Mouse (Mus musculus): ENCODE results near the gene Gja3.

Gene Gja3

DNA sequence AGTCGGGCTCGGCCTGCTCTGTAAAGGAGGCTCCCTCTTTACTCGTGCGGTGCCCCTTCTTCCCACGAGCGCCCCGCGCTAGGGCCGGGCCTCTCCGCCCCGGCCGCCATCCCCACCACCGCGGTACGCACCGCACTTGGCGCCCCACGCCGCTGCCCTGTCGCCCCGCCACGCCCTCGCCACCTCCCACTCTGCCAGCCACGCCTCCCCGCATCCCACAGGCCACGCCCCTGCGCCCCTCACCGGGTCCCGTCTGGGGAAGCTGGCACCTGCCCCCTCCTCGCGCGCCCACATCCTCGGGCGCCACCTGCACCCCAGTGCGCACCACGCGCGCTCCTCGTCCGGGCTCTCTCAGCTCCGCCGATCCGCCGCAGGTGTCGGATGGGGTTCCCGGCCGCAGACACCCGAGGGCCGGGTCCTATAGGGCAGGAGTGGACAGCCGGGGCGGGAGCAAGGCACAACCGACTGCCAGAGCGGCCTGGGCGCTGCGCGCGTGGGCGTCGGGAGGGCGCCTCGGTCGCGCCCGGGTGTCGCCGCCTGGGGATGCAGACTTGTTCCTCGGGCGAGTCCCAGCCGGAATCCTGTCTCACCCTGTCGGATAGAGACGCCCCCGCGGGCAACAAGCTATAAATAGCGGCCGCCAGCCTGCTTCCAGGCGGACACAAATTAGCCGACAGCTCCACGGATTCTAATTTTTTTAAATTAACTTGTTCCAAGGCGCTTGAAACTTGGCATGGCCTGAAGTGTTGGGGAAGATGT, at the start of gene Gja3:
Gene Gja3 (minus strand): TSS at position 538 of the 759 bp plus-strand sequence.
- DNase-seq = peak; percentile 20

DNA sequence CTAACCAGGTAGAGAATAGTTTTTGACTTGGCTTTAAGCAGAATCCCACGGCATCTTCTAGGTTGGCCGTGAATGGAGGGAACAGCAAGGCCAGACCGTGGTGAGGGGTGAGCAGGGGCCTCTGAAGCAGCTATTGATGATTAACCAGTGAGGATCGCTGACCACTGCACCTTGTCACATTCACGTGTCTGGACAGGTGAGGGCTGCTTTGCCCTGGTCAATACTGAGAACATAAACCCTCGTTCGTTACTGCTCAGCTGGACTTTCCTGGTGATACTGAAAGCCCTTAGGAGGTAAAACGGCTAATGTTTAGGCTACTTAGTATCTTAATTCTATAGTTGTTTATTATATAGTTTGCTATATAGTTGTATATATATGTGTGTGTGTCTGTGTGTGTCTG, 49.2 kb upstream of the Gja3 start:
- no peak for DNase-seq

DNA sequence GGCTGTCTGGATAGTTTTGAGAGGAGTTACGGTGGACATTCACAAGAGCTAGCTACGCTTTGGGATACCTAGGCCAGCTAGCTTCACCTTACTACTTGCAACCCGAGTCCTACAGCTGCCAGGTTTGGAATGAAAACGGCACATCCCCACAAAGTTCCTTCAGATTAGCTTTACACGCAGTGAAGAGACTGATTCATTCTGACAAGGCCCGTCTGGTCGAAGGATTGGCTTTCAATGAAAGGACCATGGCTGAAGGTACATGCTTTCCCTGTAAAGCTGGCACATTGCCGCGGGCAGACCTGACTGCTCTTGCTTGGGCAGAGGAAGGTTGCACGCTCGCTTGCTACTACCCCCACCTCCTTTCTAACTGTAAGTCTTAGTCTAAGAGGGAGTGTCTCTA, 47.8 kb upstream of the Gja3 start:
- DNase-seq = no peak

DNA sequence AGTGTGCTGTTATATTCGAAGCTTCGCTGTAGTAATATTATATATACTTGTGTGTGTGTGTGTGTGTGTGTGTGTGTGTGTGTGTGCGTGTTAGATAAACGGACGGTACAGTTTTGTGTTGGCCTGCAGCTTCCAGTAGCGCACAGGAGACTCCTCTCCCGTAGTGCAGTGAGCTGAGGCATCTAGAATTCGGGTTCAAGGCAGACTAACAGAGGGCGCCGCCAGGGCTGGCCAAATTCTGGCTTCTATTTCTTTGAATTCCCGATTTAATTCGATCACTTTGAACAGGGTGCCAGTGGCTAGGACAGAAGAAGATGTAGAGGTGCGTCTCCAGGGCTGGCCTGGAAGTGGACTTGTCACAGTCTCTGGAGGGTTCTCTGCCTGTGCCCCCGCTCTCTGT, 47.2 kb upstream of the Gja3 start:
- DNase-seq = no peak

DNA sequence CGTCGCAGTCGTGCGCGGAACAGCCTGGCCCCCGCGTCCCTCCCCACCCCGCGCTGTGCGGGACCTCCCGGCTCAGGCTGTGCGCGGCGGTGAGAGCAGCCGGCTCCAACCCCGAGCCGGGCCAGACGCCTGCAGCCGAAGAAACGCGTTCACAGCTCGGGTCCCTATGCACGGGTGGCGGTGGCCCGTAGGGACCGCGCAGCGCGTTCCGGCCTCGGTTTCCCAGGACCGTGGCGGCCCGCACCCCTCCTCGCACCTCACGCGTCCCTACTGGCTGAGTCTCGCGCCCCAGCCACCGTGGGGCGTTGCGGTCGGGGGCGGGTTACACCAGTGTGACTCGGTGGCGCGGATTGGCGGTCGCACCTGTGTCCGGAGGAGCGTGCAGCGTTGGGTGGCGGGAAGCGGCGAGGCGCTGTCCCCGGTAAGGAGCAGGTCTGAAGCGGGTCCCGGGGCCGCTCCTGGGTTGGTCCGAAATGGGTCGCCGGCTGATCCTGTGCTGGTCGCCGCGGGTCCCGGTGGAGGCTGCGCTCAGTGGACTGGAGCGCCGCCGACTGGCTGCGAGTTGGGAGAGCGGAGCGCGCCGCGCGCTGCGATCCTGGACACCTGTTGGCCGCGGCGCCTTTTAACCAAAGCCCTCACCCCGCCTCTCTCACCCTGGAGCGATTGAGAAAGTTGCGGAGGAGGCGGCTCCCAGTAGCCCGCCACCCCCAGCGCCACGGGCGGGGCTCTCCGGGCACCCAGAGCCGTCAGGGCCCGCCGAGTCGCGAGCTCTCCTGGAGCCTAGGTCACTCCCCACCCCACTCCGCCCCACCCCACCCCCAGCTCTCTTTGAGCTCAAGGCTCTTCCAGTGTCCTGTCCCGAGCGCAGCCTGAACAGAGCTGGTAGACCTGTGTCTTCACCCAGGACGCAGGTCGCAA, 46.5 kb upstream of the Gja3 start, which contains the start of gene Gjb2:
Gene Gjb2 (minus strand): TSS at position 597 of the 918 bp plus-strand sequence.
- peak; percentile 6 for DNase-seq

DNA sequence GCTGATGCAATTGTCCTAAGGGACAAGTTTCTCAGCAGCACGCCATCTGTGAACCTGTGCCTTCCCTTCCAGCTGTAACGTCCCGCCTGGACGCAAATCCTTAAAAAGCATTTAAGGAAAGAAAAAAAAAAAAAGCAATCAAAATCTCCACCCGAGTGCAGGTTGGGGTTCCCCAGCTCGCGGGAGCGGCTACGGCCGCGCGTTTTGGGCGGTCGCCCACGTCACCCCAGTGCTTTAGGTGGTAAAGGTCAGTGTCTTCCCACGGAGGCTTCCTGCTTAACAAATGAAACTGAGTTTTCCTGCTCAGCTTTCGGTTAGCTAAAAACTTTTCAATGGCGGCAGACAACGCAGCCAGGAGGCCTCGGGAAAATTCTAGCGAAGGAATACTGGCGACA, 45.8 kb upstream of the Gja3 start:
- DNase-seq = no peak

DNA sequence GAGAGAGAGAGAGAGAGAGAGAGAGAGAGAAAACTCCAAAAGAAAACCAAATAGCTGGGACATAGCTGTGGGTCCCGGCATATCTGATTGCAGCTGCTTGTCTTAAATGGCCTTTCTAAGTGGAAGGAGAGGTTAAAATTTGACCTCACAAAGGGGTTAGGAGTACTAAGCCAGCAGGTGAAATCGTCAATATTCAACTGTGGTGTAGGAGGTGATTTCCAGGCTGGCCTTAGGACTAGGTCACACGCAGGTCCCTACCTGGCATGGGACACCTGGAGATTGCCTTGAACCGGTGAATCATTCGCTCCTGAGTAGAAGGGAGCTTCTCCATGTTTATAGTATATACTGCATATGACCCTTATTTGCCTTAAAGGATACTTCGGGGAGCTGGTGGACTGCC, 45.2 kb upstream of the Gja3 start:
- no peak for DNase-seq

DNA sequence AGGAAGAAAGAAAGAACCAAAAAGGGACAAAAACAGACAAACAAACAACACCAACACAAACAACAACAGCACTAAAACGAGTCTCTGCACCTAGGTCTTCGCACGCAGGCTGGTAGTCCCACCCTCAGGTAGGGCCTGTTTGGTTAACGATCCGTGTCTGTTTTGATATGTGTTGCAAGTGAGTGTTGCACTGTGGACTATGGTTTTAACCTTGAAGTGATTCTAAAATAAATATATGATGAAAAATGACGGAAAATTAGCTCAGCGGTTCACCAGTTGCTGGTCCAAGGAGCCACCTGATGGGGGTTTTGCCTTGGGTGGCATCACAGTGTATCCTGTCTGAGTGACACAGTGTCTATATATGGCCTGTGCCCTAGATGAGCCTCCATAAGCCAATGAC, 43.7 kb upstream of the Gja3 start:
- no peak for DNase-seq

DNA sequence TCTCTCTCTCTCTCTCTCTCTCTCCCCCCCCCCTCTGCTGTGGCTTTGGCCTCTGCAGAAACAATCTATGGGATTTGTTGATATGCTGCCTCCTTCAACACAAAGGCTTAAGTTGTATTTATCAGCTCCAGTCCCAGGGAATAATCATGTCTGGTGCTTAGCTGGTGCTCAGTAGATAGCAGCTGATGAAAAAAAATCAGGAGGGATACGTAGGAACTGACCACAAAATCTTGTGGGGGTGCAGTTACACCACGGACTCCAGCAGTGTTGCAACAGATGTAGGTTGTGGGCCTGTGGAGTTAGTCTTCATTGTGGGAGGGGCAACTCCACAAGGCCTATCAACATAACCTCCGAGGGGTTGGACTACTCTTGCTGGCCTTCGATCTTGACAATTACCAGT, 38.0 kb upstream of the Gja3 start:
- no peak for DNase-seq

DNA sequence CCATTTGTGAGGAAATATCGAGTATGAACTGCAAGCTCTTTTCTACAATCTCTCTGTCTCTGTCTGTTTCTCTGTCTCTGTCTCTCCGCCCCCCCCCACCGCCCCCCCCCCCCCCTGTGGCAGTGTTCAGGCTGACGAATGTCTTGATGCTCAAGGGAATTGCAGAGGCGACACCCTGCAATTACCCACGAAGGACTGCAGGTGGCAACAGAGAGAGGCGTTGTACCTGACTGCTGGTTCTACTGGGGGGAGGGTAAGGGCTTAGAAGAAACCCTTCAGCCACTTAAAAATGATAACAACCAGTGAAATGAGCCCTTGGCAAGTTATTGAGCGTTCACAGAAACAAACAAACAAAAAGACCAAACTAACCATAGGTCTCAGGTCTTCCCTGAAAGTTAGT, 35.1 kb upstream of the Gja3 start:
- peak; percentile 63 for DNase-seq

DNA sequence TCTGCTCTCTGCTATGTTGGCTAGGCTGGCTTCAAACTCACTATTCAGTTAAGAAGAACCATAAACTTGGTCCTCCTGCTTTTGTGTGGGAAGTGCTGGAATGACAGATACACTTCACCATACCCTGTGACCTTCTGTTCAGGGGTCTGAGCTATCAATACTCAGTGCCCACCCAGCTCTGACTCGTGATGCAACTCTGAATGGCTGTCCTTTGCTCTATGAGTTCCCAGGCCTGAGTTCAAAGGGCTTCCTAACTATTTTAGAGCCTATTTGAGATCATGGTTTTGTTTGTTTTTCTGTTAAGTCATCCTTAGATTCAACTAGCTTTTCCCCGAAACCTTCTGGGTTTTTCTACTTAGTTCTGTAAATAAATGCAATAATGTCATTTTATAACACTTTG, 32.1 kb upstream of the Gja3 start:
- no peak for DNase-seq

DNA sequence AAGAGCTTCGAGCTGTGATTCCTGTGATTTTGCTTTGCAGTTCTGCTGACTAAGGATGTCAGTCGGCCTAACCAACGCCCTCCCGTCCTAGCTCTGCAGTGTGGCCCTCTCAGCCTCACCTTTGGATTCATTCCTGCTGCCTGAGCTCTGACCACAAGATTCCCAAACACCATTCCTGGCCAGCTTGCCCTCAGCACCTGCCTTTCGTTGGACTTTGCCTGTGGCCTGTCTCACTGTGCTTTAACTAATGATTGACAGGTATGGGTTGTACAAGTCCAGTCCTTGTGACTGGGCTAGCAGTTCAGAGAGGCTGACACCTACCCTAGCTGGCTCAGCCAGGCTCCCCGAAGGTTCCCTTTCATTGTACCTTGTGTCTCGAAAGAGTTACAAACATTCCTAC, 31.2 kb upstream of the Gja3 start:
- DNase-seq = no peak

DNA sequence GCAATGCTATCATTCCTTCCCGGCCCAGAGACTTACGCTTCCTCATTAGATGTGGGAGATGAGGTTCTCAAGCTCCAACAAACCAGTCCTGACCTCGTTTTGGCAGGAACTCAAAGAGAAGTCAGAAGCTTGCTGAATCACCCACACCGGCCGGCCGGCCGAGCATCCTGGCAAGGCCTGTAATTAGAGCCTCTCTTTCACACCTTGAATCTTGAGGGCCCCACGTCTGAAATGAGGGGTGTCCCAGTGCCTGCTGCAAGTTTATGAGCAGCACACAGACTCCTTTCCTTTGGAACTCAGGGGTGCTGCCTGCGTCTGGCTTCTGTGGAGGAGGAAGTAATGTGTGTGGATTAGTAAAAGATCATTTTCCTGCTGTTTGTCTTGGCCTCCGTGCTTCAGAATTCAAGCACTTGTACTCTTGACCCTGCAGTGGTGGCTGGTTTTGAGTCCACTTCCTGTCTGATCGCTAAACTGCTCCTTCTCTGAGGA, 26.3 kb upstream of the Gja3 start:
- DNase-seq = no peak

DNA sequence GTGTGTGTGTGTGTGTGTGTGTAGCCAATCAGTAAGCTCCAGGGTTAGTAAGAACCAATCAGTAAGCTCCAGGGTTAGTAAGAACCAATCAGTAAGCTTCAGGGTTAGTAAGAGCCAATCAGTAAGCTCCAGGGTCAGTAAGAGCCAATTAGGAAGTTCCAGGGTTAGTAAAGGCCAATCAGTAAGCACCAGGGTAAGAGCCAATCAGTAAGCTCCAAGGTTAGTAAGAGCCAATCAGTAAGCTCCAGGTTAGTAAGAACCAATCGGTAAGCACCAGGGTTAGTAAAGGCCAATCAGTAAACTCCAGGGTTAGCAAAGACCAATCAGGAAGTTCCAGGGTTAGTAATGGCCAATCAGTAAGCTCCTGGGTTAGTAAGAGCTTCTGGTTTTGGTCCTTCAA, 25.0 kb upstream of the Gja3 start:
- DNase-seq = no peak

DNA sequence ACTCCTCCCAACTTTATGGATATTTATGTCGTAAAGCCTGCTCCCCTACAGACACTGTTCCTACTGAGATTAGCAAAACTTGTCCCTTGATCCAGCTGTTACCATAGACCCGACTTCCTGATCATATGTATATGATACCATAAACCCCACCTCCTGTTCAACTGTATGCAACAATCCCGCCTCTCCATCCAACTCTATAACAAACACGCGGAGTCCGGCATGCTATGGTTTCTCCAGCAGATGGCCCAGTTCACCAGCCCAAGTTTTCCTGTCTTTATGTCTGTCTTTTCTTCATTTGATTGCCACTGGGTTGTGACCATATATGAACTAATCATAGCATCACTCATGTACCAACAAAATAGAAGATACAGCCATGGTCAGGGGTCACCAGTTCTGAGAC, 17.6 kb upstream of the Gja3 start:
- DNase-seq = no peak

DNA sequence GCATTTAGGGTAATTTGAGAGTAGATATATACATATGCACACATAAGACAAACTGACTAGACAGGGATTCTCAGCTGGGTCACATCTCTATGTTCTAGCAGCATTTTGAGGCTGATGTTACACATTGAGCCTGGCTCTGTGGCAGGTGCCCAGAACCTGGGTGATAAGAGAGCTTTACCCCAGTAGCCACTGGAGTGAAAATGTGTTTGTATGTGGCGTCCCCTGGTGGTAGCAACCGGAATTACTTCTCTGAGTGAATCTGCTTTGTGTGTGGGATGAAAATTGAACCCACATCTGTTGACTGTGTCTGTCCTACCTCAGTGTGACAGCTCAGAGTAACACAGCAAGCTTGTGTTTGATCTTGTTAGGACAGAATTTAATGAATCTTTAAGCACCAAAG, 12.0 kb upstream of the Gja3 start:
- peak; percentile 13 for DNase-seq

DNA sequence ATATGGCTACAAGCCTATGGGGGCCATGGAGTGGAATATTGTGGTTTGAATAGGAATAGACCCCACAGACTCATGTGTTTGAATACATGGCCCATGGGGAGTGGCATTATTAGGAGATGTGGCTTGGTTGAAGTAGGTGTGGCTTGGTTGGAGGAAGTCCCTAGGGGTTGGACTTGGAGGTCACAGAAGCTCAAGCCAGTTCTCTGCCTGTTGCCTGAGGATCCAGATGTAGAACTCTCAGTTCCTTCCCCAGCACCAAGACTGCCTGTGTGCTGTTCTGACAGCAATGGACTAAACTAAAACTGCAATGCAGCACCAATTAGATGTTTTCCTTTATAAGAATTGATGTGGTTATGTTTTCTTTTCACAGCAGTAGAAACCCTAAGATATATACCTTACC, 8.2 kb upstream of the Gja3 start:
- DNase-seq = no peak

DNA sequence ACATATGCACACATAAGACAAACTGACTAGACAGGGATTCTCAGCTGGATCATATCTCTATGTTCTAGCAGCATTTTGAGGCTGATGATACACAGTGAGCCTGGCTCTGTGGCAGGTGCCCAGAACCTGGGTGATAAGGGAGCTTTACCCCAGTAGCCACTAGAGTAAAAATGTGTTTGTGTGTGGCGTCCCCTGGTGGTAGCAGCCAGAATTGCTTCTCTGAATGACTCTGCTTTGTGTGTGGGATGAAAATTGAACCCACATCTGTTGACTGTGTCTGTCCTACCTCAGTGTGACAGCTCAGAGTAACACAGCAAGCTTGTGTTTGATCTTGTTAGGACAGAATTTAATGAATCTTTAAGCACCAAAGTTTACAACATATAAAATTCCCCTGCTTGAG, 2.2 kb upstream of the Gja3 start:
- DNase-seq = peak; percentile 56

DNA sequence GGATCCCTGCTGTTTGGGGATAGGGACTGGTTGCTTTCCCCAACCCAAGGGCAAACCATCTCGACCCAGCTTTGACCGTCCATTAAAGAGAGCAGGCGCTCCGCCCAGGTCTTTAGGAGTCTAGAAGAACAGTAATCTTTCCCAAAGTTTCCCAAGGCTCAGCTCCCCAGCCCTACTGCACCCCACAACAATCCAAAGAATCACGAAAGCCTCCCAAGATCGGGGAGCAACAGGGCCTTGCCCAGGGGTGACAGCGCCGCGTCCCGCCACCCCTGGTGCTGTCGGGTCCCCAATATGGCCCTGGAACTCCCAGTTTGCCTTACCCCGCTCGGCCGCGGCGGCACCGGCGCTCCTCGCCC, 717 bp downstream of the Gja3 start:
- DNase-seq = no peak

DNA sequence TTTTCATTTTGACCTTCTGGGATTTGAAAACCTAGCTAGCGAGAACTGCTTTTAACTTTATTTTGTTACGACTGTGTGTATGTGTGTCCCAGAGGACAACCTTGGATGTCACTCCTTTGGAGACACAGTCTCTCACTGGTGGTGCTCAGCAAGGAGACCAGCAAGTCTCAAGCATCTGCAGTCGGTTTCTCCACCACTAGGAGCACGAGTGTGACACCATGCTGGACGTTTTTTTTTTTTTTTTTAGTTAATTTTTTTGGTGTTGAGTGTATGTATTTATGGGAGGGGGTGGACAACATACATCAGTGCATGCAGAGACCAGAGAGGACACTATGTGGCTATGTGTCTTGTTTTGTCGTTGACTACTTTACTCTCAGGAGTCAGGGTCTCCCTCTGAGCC, 5.2 kb downstream of the Gja3 start:
- DNase-seq = no peak

DNA sequence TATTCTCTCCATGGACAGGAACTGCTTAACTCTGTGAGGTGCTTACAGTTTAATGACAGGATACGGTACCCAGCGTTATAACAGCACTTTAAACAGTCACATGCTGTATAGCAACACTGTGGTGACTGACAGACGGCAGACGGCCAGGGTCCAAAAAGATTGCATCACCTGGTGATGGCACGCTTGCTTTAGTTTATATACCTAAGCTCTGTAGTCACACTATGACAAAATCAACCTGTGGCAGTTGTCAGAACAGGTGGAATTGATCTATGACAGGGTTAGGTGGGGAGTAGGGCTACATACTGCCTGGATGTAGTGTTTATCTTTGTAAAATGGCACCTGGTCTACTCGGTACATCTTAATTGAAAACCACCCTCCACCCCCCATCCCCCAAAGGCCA, 14.0 kb downstream of the Gja3 start:
- DNase-seq = no peak

DNA sequence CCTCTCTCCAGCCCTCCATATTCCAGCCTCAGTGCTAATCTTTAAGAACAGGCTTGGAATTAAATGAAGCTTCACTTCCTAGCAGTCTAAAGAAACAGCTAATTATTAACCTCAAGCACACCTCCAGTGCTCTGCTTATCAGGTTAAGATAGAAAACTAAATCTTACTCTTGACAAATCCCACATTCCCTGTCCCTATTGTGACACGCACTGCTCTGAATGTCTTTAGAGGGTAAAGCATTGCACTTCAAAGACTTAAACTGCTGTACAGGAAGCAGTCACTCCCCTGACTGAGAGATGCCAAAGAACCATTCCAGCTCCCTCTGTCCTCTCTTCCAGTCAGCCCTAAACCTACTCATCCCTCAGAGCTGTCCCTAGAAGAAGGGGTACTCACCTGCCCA, 16.5 kb downstream of the Gja3 start:
- DNase-seq = no peak

DNA sequence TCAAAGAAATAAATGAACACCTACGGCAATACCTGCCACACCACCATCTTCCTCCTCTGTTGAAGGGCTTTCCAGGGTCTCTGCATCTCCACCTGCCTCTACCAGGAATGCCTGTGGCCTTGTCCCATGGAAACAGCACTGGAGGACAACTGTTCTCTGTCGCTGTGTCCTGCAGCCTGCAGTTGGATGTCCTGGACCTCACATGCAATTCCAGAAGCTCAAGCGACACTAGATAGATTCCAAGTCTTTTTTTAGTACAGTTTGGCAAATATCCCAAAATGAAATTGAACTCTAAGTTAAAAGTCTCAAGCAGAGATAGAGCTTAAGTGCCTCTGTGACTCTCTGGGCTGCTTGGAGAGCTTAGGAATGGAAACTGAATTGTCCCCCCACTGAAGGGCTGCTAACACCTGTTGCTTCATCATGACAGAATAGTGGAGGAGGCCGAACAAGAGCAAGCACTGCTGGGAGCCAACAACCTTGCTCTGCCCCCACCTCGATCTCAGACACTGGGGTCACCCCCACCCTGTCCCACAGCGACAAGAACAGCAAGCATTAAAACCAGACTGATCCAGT, 22.9 kb downstream of the Gja3 start:
- DNase-seq = no peak

DNA sequence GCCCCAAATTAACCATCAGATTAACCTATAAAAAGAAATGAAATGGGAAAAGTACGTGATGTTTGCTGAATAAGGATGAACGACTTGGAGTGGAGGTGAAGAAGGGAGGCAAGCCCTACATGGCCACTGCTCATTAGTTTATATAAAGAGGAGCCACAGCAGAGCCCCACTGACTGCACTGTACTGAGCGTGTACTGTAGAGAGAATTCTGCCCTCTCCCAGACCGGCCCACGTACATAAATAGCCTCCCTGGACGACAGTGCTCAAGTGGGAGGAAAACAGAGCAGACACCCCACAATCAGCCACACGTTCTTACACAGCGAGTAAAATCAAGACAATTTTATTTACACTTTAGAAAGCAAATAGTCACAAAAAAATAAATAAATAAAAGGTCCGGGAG, 23.8 kb downstream of the Gja3 start:
- DNase-seq = no peak

Measured in right cerebral cortex, adult 18-20 months (tissue).